Mouse (Mus musculus) kidney, adult 8-10 months (tissue): ENCODE data around the gene Pla1a.
"Not testable (repeated sequence)": the region's sequence is repeated elsewhere in the genome, so short reads cannot be mapped to it uniquely, and the experiment has no call there.

Experiments used
- DNase-seq, 2 experiments: peaks; one replicate each; pipeline ENCODE4 v3.0.0; 2022

Gene Pla1a

GRCm38 (mm10) chr16:38432498-38433425, at the start of gene Pla1a:
TSS of gene Pla1a (minus strand) at chr16:38433145.
- DNase-seq = peak in 1 of 2 experiments; percentile 39

- no peak for DNase-seq
These were observed 48.4 kb upstream of the Pla1a start for GRCm38 (mm10) chr16:38481327-38481726.

- DNase-seq = no peak
These were observed 45.4 kb upstream of the Pla1a start for GRCm38 (mm10) chr16:38478296-38478695.

- DNase-seq = not testable (repeated sequence)
These were observed 44.3 kb upstream of the Pla1a start for GRCm38 (mm10) chr16:38477241-38477608.

GRCm38 (mm10) chr16:38476312-38477240, 43.6 kb upstream of the Pla1a start:
- DNase-seq = peak in 1 of 2 experiments; percentile 19

GRCm38 (mm10) chr16:38475681-38476311, 42.9 kb upstream of the Pla1a start:
- no peak for DNase-seq

- no peak for DNase-seq
These were observed 41.8 kb upstream of the Pla1a start for GRCm38 (mm10) chr16:38474677-38475286.

GRCm38 (mm10) chr16:38473661-38474060, 40.7 kb upstream of the Pla1a start:
- DNase-seq = no peak

- DNase-seq = no peak
These were observed 39.5 kb upstream of the Pla1a start for GRCm38 (mm10) chr16:38472507-38472873.

GRCm38 (mm10) chr16:38471697-38472506, 39.0 kb upstream of the Pla1a start:
- DNase-seq = no peak

GRCm38 (mm10) chr16:38469437-38469836, 36.5 kb upstream of the Pla1a start:
- no peak for DNase-seq

GRCm38 (mm10) chr16:38468706-38469018, 35.7 kb upstream of the Pla1a start:
- DNase-seq = peak in 1 of 2 experiments; percentile 19

GRCm38 (mm10) chr16:38467917-38468705, 35.2 kb upstream of the Pla1a start:
- DNase-seq = peak in 1 of 2 experiments; percentile 21

GRCm38 (mm10) chr16:38467091-38467916, 34.4 kb upstream of the Pla1a start:
- DNase-seq = no peak

GRCm38 (mm10) chr16:38466089-38466488, 33.1 kb upstream of the Pla1a start:
- DNase-seq = no peak

- no peak for DNase-seq
These were observed 30.4 kb upstream of the Pla1a start for GRCm38 (mm10) chr16:38463305-38463704.

- DNase-seq = no peak
These were observed 29.2 kb upstream of the Pla1a start for GRCm38 (mm10) chr16:38462161-38462560.

- DNase-seq = no peak
These were observed 28.8 kb upstream of the Pla1a start for GRCm38 (mm10) chr16:38461749-38462148.

- no peak for DNase-seq
These were observed 27.0 kb upstream of the Pla1a start for GRCm38 (mm10) chr16:38459990-38460389.
